Mouse (Mus musculus): ENCODE measurements around the gene Gm28729. TPM values are rescaled to one million over a fixed set of nuclear protein-coding genes. Genes with fewer than 3 reads are reported as not detected.
"Not testable (repeated sequence)": the region's sequence is repeated elsewhere in the genome, so short reads cannot be mapped to it uniquely, and the experiment has no call there.

Gene Gm28729
- polyA plus RNA-seq, 1 experiment from 2014 or later = 0.15 TPM

DNA sequence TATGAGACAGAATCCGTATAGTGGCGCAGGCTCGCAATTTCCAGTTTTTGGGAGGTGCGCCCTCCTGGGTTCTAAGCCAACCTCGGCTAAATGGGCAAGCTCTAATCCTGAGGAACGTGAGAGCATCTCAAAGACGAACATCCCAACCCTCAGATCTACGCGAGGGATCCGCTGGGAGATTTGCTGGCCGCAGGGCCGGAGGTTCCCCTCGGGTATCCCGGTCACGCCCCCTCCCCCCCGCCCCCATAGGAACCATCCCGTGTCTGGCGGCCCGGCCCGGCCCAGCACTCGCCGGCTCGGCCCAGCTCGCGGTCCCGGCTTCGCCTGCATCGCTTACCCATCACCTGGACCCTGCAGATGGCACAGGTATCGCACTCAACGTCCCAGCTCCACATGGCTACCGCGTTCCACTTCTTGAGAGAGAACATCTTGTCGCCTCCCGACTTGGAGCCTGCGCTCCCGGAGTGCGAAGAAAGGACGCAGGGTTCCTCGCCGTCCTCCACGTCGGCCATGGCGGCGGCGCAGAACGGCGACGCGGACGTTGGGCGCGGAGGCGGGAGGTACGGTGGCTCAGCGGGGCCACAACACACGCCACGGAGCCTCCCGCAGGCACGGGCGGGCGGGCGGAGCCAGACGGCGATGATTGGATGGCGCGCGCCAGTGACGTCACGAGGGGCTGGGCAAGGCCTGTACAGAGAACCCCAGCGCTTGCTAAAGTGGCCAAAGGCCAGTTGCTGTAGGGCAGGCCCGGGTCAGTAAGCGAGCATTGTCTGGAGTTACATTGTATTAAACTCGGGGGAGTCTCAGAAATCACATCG is 46.8 kb downstream of the Gm28729 start, which contains the start of gene Rnf7:
Gene Rnf7 (minus strand): TSS at position 605 of the 818 bp plus-strand sequence.
- peaks cover 22% of the 10 kb centered on the region for H3K4me1 ChIP-seq
- ATAC-seq (ENCODE audit: low FRiP score) = peak; percentile 99
- H3K36me3 ChIP-seq (replicated peaks) = peaks cover 17% of the 10 kb centered on the region
- peak within 1 kb of the TSS; percentile 87 for H3K9ac ChIP-seq
- peaks cover 14% of the 10 kb centered on the region; the same call in 1 of the 2 replicates for H3K27me3 ChIP-seq
- peak within 1 kb of the TSS; percentile 71 for H3K4me2 ChIP-seq
- H3K4me3 ChIP-seq (replicated peaks) = peak within 1 kb of the TSS; percentile 90
- no peaks in the 10 kb centered on the region for H3K9me3 ChIP-seq
- 1% methylated on average over 71 of the region's 74 CpGs for WGBS
- peak within 1 kb of the TSS; percentile 88 for H3K27ac ChIP-seq

DNA sequence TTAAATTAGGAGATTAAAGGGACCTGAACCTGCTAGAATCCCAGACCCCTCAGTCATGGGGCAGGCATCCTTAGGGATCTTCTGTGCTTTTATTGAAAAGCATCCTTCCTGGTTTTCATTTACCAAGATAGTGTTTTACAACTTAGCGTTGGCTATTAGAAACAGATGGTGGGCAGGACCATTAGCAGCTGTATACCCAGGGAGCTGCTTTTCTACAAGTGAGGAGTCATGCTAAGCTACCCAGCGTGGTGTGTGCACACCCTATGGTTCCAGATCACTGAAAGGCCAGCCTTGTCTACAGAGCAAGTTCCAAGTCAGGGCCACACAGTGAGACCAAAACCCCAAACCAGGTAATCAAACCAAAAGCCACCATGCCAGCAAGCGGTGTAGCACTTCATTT is 52.7 kb downstream of the Gm28729 start:
- WGBS = 87% methylated on average over 3 of the region's 3 CpGs
- Histone ChIP-seq H3K9me3 (no peaks in the 10 kb centered on the region), H3K9ac (no peak overlapping the region), H3K27me3 (no peaks in the 10 kb centered on the region), H3K4me3 (replicated peaks) (no peak overlapping the region), H3K4me2 (no peak overlapping the region), H3K36me3 (replicated peaks) (peaks cover 50% of the 10 kb centered on the region), H3K4me1 (peaks cover 20% of the 10 kb centered on the region), H3K27ac (no peak overlapping the region)
- ATAC-seq (ENCODE audit: low FRiP score) = no peak

DNA sequence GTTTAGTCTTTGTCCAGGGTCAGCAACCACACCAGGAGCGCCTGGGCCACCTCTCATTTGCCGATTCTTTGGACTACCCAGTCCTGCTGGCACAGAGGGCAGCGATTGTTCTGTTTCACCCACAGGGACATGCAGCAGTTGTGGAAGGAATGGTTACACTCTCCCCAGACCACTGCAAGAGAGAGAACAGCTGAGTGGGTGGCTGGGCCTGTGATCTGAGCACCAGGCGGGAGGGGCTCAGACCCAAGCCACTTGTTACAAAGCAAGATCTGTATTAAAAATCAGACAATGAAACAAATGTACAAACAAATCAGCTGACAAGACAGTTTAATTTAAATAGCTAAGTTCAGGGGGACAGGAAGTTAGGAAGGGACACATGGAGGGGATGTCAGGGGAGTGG is 53.4 kb downstream of the Gm28729 start:
- H3K4me3 ChIP-seq (replicated peaks); H3K4me2 ChIP-seq; H3K27ac ChIP-seq; H3K27me3 ChIP-seq; H3K9me3 ChIP-seq; ATAC-seq (ENCODE audit: low FRiP score); H3K9ac ChIP-seq: not testable (repeated sequence)
- 79% methylated on average over 4 of the region's 4 CpGs for WGBS
- Histone ChIP-seq H3K36me3 (replicated peaks) (peaks cover 57% of the 10 kb centered on the region), H3K4me1 (peaks cover 13% of the 10 kb centered on the region; the same call in 1 of the 2 replicates)

DNA sequence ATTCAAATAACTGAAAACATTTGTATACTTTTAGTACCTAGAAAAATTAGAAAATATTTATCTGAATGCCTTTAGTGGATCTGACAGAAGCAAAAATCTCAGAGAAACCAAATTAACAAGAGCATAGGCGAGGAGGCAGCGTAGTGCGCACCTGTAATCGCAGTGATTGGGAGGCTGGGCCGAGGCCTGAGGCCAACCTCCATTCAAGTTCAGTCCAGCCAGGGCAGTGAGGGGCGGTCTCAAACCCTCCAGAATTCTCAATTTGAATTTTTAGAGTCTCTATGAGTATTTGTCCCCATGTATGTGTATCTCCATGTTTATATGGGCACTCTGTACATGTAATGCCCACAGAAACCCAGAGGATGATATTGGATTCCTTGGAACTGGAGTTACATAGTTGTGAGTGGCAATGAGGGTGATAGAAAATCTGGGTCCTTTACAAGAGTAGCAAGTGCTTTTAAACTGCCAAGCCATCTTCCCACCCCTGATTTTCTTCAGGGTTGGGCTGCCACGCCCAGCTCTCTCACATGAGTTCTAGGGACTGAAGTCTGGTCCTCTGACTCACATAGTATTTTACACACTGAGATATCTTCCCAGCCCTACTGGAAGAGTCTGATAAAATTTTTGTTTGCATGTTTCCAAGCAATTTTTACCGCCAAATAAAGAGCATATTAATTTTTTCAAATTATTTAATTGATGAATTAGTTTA is 54.6 kb downstream of the Gm28729 start:
- no peak for ATAC-seq (ENCODE audit: low FRiP score)
- Histone ChIP-seq H3K9ac (no peak overlapping the region), H3K9me3 (no peaks in the 10 kb centered on the region), H3K27me3 (no peaks in the 10 kb centered on the region), H3K4me1 (0 out of 2 replicates have a peak, but pooled peaks cover 4% of the 10 kb centered on the region), H3K36me3 (replicated peaks) (peaks cover 58% of the 10 kb centered on the region), H3K4me2 (no peak overlapping the region), H3K27ac (no peak overlapping the region), H3K4me3 (replicated peaks) (no peak overlapping the region)
- WGBS = 91% methylated on average over 8 of the region's 8 CpGs

DNA sequence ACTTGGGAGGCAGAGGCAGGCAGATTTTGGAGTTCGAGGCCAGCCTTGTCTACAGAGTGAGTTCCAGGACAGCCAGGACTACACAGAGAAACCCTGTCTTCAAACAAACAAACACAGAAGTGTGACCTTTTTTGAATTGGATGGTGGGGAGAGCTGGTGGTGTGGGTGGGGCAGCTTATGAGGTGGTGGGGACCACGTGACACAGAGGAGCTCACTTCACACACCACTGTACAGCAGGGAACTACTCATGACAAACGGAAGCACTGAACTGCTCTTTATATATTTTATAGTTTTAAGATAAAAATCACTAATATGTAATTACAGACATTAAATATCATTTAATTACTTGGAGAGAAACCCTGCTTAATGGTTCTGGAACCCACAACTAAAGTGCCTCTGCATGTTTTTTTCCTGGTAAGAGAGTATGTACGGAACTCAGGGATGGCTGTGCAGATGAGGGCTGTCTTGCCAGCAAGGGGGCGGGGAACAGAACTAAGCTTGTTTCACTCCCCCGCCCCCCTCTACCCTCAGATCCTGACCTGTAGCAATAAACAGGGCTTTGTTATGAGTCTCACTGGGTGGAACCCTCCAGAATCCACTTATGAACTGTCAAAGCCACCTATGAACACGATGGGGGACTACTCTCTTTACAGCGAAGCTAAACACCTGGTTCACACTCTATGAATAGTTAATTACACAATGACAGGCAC is 55.4 kb downstream of the Gm28729 start:
- Histone ChIP-seq H3K27ac (no peak overlapping the region), H3K9me3 (no peaks in the 10 kb centered on the region), H3K4me2 (no peak overlapping the region), H3K4me3 (replicated peaks) (no peak overlapping the region), H3K36me3 (replicated peaks) (peaks cover 53% of the 10 kb centered on the region), H3K27me3 (no peaks in the 10 kb centered on the region), H3K4me1 (0 out of 2 replicates have a peak, but pooled peaks cover 3% of the 10 kb centered on the region), H3K9ac (no peak overlapping the region)
- ATAC-seq (ENCODE audit: low FRiP score) = 0 out of 2 replicates have a peak, but pooled peaks have one; percentile 51
- WGBS = 80% methylated on average over 8 of the region's 8 CpGs

DNA sequence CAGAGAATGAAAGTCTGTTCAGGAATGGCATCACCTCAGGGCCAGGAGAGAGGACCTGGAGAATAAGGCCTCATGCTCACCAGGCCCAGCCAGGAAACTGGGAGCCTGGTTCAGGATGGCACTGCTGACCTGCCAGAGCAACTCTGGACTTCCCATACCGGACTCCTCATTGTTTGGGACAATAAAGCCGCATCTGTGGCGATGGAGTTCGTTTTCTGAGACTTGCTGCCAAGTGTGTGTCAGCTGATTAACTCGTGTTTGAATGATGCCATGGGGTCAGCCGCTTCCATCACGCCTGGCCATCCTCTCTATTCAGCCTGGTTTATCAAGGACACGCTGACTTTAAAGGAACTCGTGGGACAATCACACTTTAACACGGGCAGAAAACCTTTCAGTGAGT is 61.4 kb downstream of the Gm28729 start:
- WGBS = 80% methylated on average over 10 of the region's 10 CpGs
- H3K4me1 ChIP-seq = peaks cover 15% of the 10 kb centered on the region
- no peaks in the 10 kb centered on the region for H3K27me3 ChIP-seq
- H3K9me3 ChIP-seq = peaks cover 12% of the 10 kb centered on the region
- ATAC-seq (ENCODE audit: low FRiP score) = no peak
- H3K36me3 ChIP-seq (replicated peaks) = peaks cover 34% of the 10 kb centered on the region
- H3K4me3 ChIP-seq (replicated peaks) = no peak overlapping the region
- H3K4me2 ChIP-seq = no peak overlapping the region
- H3K27ac ChIP-seq = no peak overlapping the region
- H3K9ac ChIP-seq = no peak overlapping the region

- WGBS = 67% methylated on average over 1 of the region's 1 CpGs
- H3K4me3 ChIP-seq (replicated peaks) = no peak overlapping the region
- no peak for ATAC-seq (ENCODE audit: low FRiP score)
- peaks cover 15% of the 10 kb centered on the region; the same call in 1 of the 2 replicates for H3K36me3 ChIP-seq (replicated peaks)
- H3K27me3 ChIP-seq = no peaks in the 10 kb centered on the region
- H3K4me1 ChIP-seq = peaks cover 15% of the 10 kb centered on the region
- no peak overlapping the region for H3K4me2 ChIP-seq
- H3K9me3 ChIP-seq = peaks cover 12% of the 10 kb centered on the region
- no peak overlapping the region for H3K9ac ChIP-seq
- no peak overlapping the region for H3K27ac ChIP-seq
Measured at GRCm38 (mm10) chr9:96461607-96462006, 63.5 kb downstream of the Gm28729 start.

- H3K9ac ChIP-seq = no peak overlapping the region
- no peaks in the 10 kb centered on the region for H3K27me3 ChIP-seq
- no peak overlapping the region for H3K4me3 ChIP-seq (replicated peaks)
- ATAC-seq (ENCODE audit: low FRiP score) = peak; percentile 27; the same call in 1 of the 2 replicates
- peaks cover 15% of the 10 kb centered on the region for H3K4me1 ChIP-seq
- 25% methylated on average over 10 of the region's 10 CpGs for WGBS
- H3K4me2 ChIP-seq = no peak overlapping the region
- H3K36me3 ChIP-seq (replicated peaks) = peaks cover 9% of the 10 kb centered on the region; the same call in 1 of the 2 replicates
- H3K9me3 ChIP-seq = peaks cover 12% of the 10 kb centered on the region
- peak overlapping the region; percentile 65 for H3K27ac ChIP-seq
Measured at GRCm38 (mm10) chr9:96460117-96460865, 64.8 kb downstream of the Gm28729 start.

DNA sequence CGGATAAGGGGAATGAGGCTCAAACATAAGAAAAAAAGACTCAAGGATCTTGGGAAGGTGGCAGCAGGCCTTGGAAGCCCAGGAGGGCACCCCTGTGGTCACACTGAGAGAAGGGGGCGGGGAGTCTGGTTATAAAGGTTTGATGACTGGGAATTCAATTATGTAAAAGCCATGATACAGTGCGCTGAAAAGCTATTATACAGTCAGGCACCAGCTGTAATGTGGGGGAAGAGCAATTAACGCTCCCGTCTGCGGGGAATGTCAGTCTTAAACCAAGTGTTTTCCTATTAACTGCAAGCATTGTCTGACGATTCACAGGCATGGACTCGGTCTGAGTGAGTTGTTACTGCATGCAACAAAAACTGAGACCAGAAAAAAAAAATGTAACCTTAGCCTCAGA is 69.4 kb downstream of the Gm28729 start:
- H3K36me3 ChIP-seq (replicated peaks) = no peaks in the 10 kb centered on the region
- no peaks in the 10 kb centered on the region for H3K9me3 ChIP-seq
- ATAC-seq (ENCODE audit: low FRiP score) = peak; percentile 56; the same call in 1 of the 2 replicates
- peaks cover 19% of the 10 kb centered on the region for H3K4me1 ChIP-seq
- no peak overlapping the region for H3K9ac ChIP-seq
- 40% methylated on average over 8 of the region's 8 CpGs for WGBS
- no peaks in the 10 kb centered on the region for H3K27me3 ChIP-seq
- no peak overlapping the region for H3K4me2 ChIP-seq
- peak overlapping the region; percentile 57 for H3K27ac ChIP-seq
- no peak overlapping the region for H3K4me3 ChIP-seq (replicated peaks)

GRCm38 (mm10) chr9:96452956-96453355 is 72.1 kb downstream of the Gm28729 start:
- 87% methylated on average over 4 of the region's 4 CpGs for WGBS
- peaks cover 6% of the 10 kb centered on the region; the same call in 1 of the 2 replicates for H3K27me3 ChIP-seq
- H3K36me3 ChIP-seq (replicated peaks) = no peaks in the 10 kb centered on the region
- H3K9ac ChIP-seq = no peak overlapping the region
- peaks cover 6% of the 10 kb centered on the region; the same call in 1 of the 2 replicates for H3K4me1 ChIP-seq
- ATAC-seq (ENCODE audit: low FRiP score) = no peak
- H3K27ac ChIP-seq = no peak overlapping the region
- no peak overlapping the region for H3K4me2 ChIP-seq
- H3K9me3 ChIP-seq = no peaks in the 10 kb centered on the region
- H3K4me3 ChIP-seq (replicated peaks) = no peak overlapping the region

DNA sequence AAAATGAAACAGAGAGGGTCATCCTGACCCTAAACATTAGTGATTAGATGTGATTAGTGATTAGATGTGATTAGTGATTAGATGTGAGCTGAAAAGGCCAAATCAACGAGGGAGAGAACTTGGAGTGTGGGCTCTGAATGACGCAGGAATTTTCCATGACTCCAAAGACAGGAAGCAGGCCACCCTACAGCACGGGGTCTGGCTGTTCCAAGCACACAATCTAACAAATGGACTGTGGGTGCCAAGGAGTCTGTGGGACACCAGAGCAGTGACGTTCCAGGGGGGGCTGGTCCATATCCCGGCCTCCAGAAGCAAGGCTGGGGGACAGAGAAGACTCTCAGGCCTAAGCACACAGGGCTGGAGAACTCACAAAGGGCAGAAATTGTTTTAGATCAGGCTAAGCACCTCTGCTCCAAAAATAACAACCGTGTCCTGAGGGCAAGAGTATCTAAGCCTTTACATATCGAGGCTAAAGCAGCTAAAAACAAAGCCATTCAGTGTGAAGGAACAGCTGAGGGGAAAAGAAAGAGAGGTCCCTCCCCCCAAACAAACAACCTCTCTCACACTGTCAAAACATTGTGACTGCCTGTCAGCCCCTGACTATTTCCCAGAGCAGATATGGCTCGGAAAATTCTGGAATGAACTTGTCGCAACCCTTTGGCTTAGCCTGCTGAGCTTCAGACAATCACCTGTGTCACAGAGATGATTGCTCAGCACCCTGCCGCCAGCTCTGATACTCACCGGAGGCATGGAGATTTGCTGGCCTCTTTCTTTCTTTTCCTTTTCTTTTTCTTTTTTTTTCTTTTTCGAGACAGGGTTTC is 74.0 kb downstream of the Gm28729 start:
- Histone ChIP-seq H3K4me2 (no peak overlapping the region), H3K27me3 (peaks cover 6% of the 10 kb centered on the region; the same call in 1 of the 2 replicates), H3K4me1 (peaks cover 6% of the 10 kb centered on the region; the same call in 1 of the 2 replicates), H3K9me3 (no peaks in the 10 kb centered on the region), H3K27ac (no peak overlapping the region), H3K36me3 (replicated peaks) (no peaks in the 10 kb centered on the region), H3K4me3 (replicated peaks) (no peak overlapping the region), H3K9ac (no peak overlapping the region)
- ATAC-seq (ENCODE audit: low FRiP score) = no peak
- 38% methylated on average over 12 of the region's 12 CpGs for WGBS

All from forebrain, embryonic 12.5 days (tissue).